Mouse (Mus musculus): Measurements from ENCODE around the gene Cox10. TPM values are rescaled to one million over a fixed set of nuclear protein-coding genes. Genes with fewer than 3 reads are reported as not detected.
A peak's percentile ranks its signal among the peaks of the same experiment; 100 is the strongest.

Cox10 gene
- polyA plus RNA-seq, 1 experiment from 2014 or later = 13.1 TPM

- no peak for ATAC-seq
- peaks cover 30% of the 10 kb centered on the region for H3K27me3 ChIP-seq (replicated peaks; ENCODE audit: insufficient read depth, low read length)
These were observed 161.7 kb downstream of the Cox10 start for GRCm38 (mm10) chr11:63917561-63917960.

GRCm38 (mm10) chr11:63914388-63914787 lies 164.9 kb downstream of the Cox10 start:
- WGBS = 2% methylated on average over 20 of the region's 20 CpGs
- Histone ChIP-seq H3K4me2 (replicated peaks; ENCODE audit: low read depth, low read length) (peak overlapping the region; percentile 54), H3K4me1 (ENCODE audit: insufficient read depth, low read depth, low read length) (peaks cover 5% of the 10 kb centered on the region; the same call in 1 of the 2 replicates), H3K9me3 (ENCODE audit: low read length) (no peaks in the 10 kb centered on the region), H3K27me3 (replicated peaks; ENCODE audit: insufficient read depth, low read length) (peaks cover 7% of the 10 kb centered on the region), H3K27ac (ENCODE audit: low read length) (no peak overlapping the region), H3K9ac (replicated peaks; ENCODE audit: low read depth) (no peak overlapping the region), H3K36me3 (ENCODE audit: insufficient read depth, low read length) (no peaks in the 10 kb centered on the region), H3K4me3 (ENCODE audit: low read depth, low read length) (peak overlapping the region; percentile 12; the same call in 1 of the 2 replicates)
- ATAC-seq (peak; percentile 93), DNase-seq (ENCODE audit: low spot score) (peak; percentile 73)
- TF ChIP-seq EP300 (IDR thresholded peaks at IDR 0.05) (no peak), CTCF (IDR thresholded peaks at IDR 0.05) (no peak)

More at GRCm38 (mm10) chr11:63917561-63917960, 161.7 kb downstream of the Cox10 start:
- no peaks in the 10 kb centered on the region for H3K36me3 ChIP-seq (ENCODE audit: insufficient read depth, low read length)
- no peak overlapping the region for H3K4me3 ChIP-seq (ENCODE audit: low read depth, low read length)
- H3K9ac ChIP-seq (replicated peaks; ENCODE audit: low read depth) = no peak overlapping the region
- 42% methylated on average over 6 of the region's 6 CpGs for WGBS
- DNase-seq (ENCODE audit: low spot score) = no peak
- H3K4me2 ChIP-seq (replicated peaks; ENCODE audit: low read depth, low read length) = no peak overlapping the region
- peaks cover 17% of the 10 kb centered on the region for H3K4me1 ChIP-seq (ENCODE audit: insufficient read depth, low read depth, low read length)
- TF ChIP-seq CTCF (IDR thresholded peaks at IDR 0.05) (no peak), EP300 (IDR thresholded peaks at IDR 0.05) (no peak)
- no peak overlapping the region for H3K27ac ChIP-seq (ENCODE audit: low read length)
- no peaks in the 10 kb centered on the region for H3K9me3 ChIP-seq (ENCODE audit: low read length)

GRCm38 (mm10) chr11:63913936-63914335 lies 165.3 kb downstream of the Cox10 start:
- H3K4me1 ChIP-seq (ENCODE audit: insufficient read depth, low read depth, low read length) = peaks cover 5% of the 10 kb centered on the region; the same call in 1 of the 2 replicates
- DNase-seq (ENCODE audit: low spot score) = peak; percentile 37
- no peak overlapping the region for H3K27ac ChIP-seq (ENCODE audit: low read length)
- H3K4me2 ChIP-seq (replicated peaks; ENCODE audit: low read depth, low read length) = peak overlapping the region; percentile 54
- no peaks in the 10 kb centered on the region for H3K36me3 ChIP-seq (ENCODE audit: insufficient read depth, low read length)
- no peaks in the 10 kb centered on the region for H3K9me3 ChIP-seq (ENCODE audit: low read length)
- peak; percentile 48 for ATAC-seq
- TF ChIP-seq CTCF (IDR thresholded peaks at IDR 0.05) (no peak), EP300 (IDR thresholded peaks at IDR 0.05) (no peak)
- H3K9ac ChIP-seq (replicated peaks; ENCODE audit: low read depth) = no peak overlapping the region
- 24% methylated on average over 4 of the region's 4 CpGs for WGBS
- H3K4me3 ChIP-seq (ENCODE audit: low read depth, low read length) = peak overlapping the region; percentile 12; the same call in 1 of the 2 replicates
- H3K27me3 ChIP-seq (replicated peaks; ENCODE audit: insufficient read depth, low read length) = peaks cover 7% of the 10 kb centered on the region

Other genes starting within 250 kb of the Cox10 start
- gene Hs3st3b1, start 157.2 kb downstream of the Cox10 start, polyA plus RNA-seq (2015; fragmentation: Nextera tagmentation; extraction: Ambion mirVana) = 0.63 and 0.76 TPM in 2 replicates